Mouse (Mus musculus) liver, embryonic 11.5 days (tissue): Measurements from ENCODE around the gene Luc7l3. TPM values are rescaled to one million over a fixed set of nuclear protein-coding genes. Genes with fewer than 3 reads are reported as not detected.
"Not testable (repeated sequence)": the region's sequence is repeated elsewhere in the genome, so short reads cannot be mapped to it uniquely, and the experiment has no call there.

ENCODE experiments used
- ATAC-seq: fragments of 200-750 bp; cut with Nextera tagmentation; replicated peaks from 2 replicates; pipeline ENCODE4 v1.8.0; 2017; ENCODE audit warnings: moderate number of reproducible peaks, mild to moderate bottlenecking, moderate TSS enrichment, moderate library complexity; ENCODE audit not compliant: low FRiP score
- DNase-seq: peaks from one replicate; pipeline ENCODE4 v3.0.0-alpha.2; 2017; ENCODE audit warnings: low spot score
- H3K27ac ChIP-seq: fragments of 300-500 bp; sonication (generic); 2 replicates; pipeline ENCODE4 v1.5.1; 2014; ENCODE audit warnings: mild to moderate bottlenecking, low read depth, low read length, control low read depth
- H3K27me3 ChIP-seq: fragments of 300-500 bp; sonication (generic); replicated peaks from 2 replicates; pipeline ENCODE4 v1.6.1; 2014; ENCODE audit warnings: low read length, mixed read lengths; ENCODE audit not compliant: control insufficient read depth, insufficient read depth
- H3K36me3 ChIP-seq: fragments of 300-500 bp; sonication (generic); 2 replicates; pipeline ENCODE4 v1.6.1; 2014; ENCODE audit warnings: mild to moderate bottlenecking, low read length, moderate library complexity, mixed read lengths; ENCODE audit not compliant: control insufficient read depth, insufficient read depth
- H3K4me1 ChIP-seq: fragments of 300-500 bp; sonication (generic); replicated peaks from 2 replicates; pipeline ENCODE4 v1.6.1; 2014; ENCODE audit warnings: low read length, mixed read lengths; ENCODE audit not compliant: control insufficient read depth, insufficient read depth
- H3K4me2 ChIP-seq: fragments of 300-500 bp; sonication (generic); 2 replicates; pipeline ENCODE4 v1.6.1; 2014; ENCODE audit warnings: mild to moderate bottlenecking, control low read depth, moderate library complexity
- H3K4me3 ChIP-seq: fragments of 300-500 bp; sonication (generic); 2 replicates; pipeline ENCODE4 v1.5.1; 2014; ENCODE audit warnings: low read depth, low read length, control low read depth
- H3K9ac ChIP-seq: fragments of 300-500 bp; sonication (generic); 2 replicates; pipeline ENCODE4 v1.6.1; 2014; ENCODE audit warnings: low read depth, low read length, control low read depth
- H3K9me3 ChIP-seq: fragments of 300-500 bp; sonication (generic); 2 replicates; pipeline ENCODE4 v1.6.1; 2016; ENCODE audit warnings: low read length, inconsistent platforms, mixed read lengths; ENCODE audit not compliant: control insufficient read depth
- WGBS: fragments of 180-500 bp; shearing (Covaris S2); extraction: QIAGEN DNeasy Blood & Tissue Kit; methylation state at CpG from one replicate; pipeline ENCODE4 v1.1.7; 2014; 5-methylcytosine and 5-hydroxymethylcytosine counted together
- polyA plus RNA-seq: library from polyadenylated mRNA; unstranded; fragments of >200 nt; fragmentation: Nextera tagmentation; extraction: Ambion mirVana; gene quantifications from 2 replicates; pipeline ENCODE4 v1.2.1, GENCODE M21; 2014

The Luc7l3 gene
- polyA plus RNA-seq, 1 experiment from 2014 or later = 97.6 TPM

DNA sequence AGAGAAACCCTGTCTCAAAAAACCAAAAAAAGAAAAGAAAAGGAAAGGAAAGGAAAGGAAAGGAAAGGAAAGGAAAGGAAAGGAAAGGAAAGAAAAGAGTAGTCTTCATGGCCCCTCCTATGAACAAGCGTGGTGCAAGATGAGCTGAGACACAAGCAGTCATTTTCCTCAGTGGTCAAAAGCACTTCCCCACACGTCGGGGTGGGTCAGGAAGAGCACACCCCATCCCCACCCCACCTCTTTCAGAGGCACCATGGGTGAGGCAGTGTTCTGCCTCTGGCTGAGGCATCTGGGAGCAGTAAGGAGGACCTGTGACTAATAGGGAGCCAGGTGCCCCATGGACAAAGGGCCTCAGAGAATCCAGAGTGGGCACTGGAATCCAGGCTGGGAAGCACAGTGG is 55.6 kb downstream of the Luc7l3 start:
- not testable (repeated sequence) for H3K9me3 ChIP-seq, H3K27ac ChIP-seq, H3K4me2 ChIP-seq, H3K9ac ChIP-seq, DNase-seq, H3K27me3 ChIP-seq, H3K36me3 ChIP-seq, H3K4me3 ChIP-seq, ATAC-seq
- WGBS = 39% methylated on average over 3 of the region's 3 CpGs
- peaks cover 20% of the 10 kb centered on the region for H3K4me1 ChIP-seq

DNA sequence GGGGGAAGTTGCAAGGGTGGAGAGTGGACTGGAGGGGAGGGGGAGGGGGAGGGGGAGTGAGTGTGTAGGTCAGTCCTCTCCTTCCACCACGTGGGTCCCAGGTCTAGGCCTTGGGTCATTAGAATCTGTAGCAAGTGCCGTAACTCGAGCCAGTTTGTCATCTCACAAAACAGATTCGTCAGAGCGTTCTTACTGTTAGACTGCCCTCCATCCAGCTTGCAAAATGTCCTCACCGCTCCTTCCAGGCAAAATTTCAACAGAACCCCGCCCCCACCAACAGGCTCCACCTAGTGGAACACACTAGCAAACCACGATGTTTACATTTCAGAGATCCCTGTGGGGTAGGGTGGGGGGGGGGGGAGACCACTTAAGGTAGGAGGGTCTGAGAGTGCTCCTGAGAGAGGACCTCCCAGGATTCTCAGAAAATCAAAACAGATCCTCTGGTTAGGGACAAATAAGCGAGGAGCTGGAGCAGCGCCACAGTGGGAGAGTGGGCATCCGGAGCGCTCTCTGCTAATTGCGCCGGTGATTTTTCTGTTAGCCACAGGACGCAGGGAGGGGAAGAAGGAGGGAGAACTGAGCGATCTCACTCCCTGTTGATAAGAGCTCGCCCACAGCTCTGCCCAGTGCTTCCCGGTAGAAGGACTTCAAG is 56.5 kb downstream of the Luc7l3 start:
- Histone ChIP-seq H3K4me2 (peak overlapping the region; percentile 65), H3K27me3 (no peaks in the 10 kb centered on the region), H3K4me1 (peaks cover 21% of the 10 kb centered on the region), H3K27ac (peak overlapping the region; percentile 64), H3K4me3 (peak overlapping the region; percentile 36), H3K9ac (peak overlapping the region; percentile 39), H3K9me3 (no peaks in the 10 kb centered on the region), H3K36me3 (no peaks in the 10 kb centered on the region)
- ATAC-seq = peak; percentile 66
- DNase-seq = peak; percentile 75
- 2% methylated on average over 18 of the region's 18 CpGs for WGBS

DNA sequence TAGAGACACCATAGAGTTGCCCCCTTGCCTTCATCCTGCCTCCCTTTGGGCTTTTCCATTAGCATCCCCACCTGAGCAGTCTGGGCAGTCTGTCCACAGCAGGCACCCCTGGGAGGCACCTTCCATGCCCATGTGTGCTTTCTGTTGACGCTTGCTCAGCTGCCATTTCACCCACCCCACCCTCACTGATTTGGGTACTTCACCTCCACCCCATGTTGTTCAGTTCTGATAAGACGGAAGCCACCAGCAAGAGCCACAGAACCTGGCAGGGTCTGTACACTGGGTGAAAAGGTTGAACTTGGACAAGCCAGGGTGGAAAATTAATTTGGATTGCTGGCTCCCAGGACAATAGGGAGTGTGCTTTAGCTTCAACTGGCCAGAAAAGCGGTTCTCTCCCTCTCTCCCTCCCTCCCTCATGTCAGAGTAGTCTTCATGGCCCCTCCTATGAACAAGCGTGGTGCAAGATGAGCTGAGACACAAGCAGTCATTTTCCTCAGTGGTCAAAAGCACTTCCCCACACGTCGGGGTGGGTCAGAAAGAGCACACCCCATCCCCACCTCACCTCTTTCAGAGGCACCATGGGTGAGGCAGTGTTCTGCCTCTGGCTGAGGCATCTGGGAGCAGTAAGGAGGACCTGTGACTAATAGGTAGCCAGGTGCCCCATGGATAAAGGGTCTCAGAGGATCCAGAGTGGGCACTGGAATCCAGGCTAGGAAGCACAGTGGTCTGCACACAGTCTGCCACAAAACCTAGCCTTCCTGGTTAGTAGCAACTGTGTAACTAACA is 60.0 kb downstream of the Luc7l3 start:
- DNase-seq (no peak), ATAC-seq (peak; percentile 88)
- peak overlapping the region; percentile 50; the same call in 1 of the 2 replicates for H3K27ac ChIP-seq
- no peaks in the 10 kb centered on the region for H3K27me3 ChIP-seq
- no peak overlapping the region for H3K9ac ChIP-seq
- H3K9me3 ChIP-seq = no peaks in the 10 kb centered on the region
- H3K4me1 ChIP-seq = peaks cover 19% of the 10 kb centered on the region
- no peaks in the 10 kb centered on the region for H3K36me3 ChIP-seq
- H3K4me3 ChIP-seq = no peak overlapping the region
- 50% methylated on average over 6 of the region's 6 CpGs for WGBS
- H3K4me2 ChIP-seq = no peak overlapping the region

DNA sequence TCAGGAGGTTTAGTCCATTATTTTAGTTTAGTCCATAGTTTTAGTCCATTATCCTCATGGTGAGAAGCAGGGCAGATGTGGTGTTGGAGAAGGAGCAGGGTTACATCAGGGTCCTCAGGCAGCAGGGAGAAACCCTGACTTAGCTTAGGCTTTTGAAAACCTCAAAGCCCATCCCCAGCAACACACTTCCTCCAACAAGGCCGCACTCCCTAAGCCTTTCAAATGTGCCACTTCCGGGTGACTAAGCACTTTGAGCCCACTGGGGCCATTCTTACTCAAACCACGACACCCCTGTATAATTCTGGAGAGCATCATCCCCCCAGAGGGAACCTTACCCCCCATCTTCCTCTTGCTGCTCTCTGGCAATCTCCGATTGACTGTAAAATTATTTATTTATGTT is 62.0 kb downstream of the Luc7l3 start:
- H3K27me3 ChIP-seq = no peaks in the 10 kb centered on the region
- no peaks in the 10 kb centered on the region for H3K9me3 ChIP-seq
- H3K4me2 ChIP-seq = no peak overlapping the region
- DNase-seq (no peak), ATAC-seq (no peak)
- H3K27ac ChIP-seq = no peak overlapping the region
- H3K4me3 ChIP-seq = no peak overlapping the region
- 65% methylated on average over 4 of the region's 4 CpGs for WGBS
- H3K4me1 ChIP-seq = peaks cover 16% of the 10 kb centered on the region
- H3K9ac ChIP-seq = no peak overlapping the region
- no peaks in the 10 kb centered on the region for H3K36me3 ChIP-seq

DNA sequence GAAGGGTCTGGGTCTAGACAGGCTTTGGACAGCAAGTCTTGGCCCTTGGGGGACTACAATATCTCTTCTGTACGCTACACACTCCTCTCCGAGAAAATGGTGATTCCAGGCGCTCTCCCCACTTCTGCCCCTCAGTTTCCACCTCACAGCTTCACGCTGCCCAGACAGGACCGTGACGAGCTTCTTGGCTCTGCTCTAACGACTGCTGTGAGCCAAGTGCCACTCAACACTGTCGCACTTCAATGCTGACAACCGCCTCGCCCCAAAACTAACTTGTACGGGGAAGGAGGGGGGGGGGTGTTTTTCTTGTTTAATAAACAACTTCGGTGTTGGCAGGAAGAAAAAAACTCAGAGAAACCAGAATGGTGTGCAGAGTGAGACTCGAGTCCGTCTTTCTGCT is 63.8 kb downstream of the Luc7l3 start:
- 80% methylated on average over 14 of the region's 14 CpGs for WGBS
- DNase-seq (no peak), ATAC-seq (no peak)
- Histone ChIP-seq H3K36me3 (no peaks in the 10 kb centered on the region), H3K9ac (no peak overlapping the region), H3K27ac (no peak overlapping the region), H3K27me3 (no peaks in the 10 kb centered on the region), H3K4me1 (peaks cover 14% of the 10 kb centered on the region), H3K9me3 (no peaks in the 10 kb centered on the region), H3K4me2 (no peak overlapping the region), H3K4me3 (no peak overlapping the region)

DNA sequence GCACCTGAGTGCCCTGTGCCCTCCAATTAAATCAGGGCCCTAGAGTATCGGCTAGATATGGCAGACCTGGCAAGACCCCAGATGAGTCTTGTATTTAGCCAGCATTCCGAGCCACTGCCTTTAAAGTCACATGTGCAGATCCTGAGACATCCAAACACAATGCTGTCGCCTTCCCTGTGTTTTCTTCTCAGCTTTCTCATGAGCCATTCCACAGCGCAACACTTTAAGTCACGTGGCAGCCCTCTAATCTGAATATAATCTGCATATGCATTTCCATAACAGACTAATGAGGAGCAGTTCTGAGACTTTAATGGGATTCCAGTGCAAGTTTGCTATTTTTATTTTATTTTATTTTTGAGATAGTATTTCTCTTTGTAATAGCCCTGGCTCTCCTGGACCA is 66.1 kb downstream of the Luc7l3 start:
- Histone ChIP-seq H3K9ac (no peak overlapping the region), H3K4me3 (no peak overlapping the region), H3K36me3 (no peaks in the 10 kb centered on the region), H3K27ac (no peak overlapping the region), H3K27me3 (no peaks in the 10 kb centered on the region), H3K4me1 (no peaks in the 10 kb centered on the region), H3K9me3 (no peaks in the 10 kb centered on the region), H3K4me2 (no peak overlapping the region)
- no peak for ATAC-seq
- DNase-seq = no peak
- WGBS = 79% methylated on average over 5 of the region's 5 CpGs

DNA sequence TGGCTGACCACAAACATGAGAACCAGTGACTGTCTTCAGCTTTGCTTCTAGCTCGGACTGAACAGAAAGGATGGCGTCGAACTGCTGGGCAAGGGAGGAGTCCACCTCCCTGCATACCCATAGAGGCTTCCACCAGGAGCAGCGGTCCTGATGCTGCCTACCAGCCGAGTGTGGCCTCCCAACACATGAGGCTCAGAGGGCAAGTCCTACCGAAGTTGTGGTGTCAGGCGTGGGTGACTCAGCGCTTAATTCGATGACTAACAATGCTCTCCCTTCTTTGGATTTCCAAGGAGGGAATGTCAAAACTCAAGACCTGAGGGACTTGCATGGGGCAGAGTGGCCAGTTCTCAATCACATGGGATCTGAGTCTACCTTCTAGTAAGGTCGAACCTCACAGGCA is 68.1 kb downstream of the Luc7l3 start:
- WGBS = 70% methylated on average over 10 of the region's 10 CpGs

DNA sequence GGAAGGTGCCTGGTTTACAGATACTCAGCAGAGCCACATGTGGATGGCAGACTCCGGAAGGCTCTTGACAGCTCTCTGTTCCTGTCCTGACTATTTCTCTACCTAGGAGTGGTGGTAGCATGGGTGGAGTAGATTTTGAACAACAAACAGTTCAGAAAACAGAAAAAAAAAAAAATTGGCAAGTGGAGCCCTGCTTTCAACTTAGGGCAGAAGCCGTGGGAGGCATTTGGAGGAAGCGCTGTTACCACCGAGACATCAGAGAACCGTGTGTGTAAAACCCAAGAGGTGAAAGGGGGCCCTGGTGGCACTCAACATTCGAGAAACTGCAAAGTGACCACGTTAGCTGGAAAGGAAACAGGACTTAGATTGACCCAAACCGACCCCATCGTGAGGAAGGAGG is 68.6 kb downstream of the Luc7l3 start:
- Histone ChIP-seq H3K9me3 (no peaks in the 10 kb centered on the region), H3K36me3 (no peaks in the 10 kb centered on the region), H3K27ac (no peak overlapping the region), H3K4me3 (no peak overlapping the region), H3K4me1 (no peaks in the 10 kb centered on the region), H3K27me3 (no peaks in the 10 kb centered on the region), H3K4me2 (no peak overlapping the region), H3K9ac (no peak overlapping the region)
- no peak for DNase-seq
- ATAC-seq = no peak
- 70% methylated on average over 9 of the region's 9 CpGs for WGBS

More for the DNA sequence above, 68.1 kb downstream of the Luc7l3 start:
- Histone ChIP-seq H3K9ac (no peak overlapping the region), H3K4me3 (no peak overlapping the region), H3K4me1 (no peaks in the 10 kb centered on the region), H3K27ac (no peak overlapping the region), H3K4me2 (no peak overlapping the region), H3K9me3 (no peaks in the 10 kb centered on the region), H3K36me3 (no peaks in the 10 kb centered on the region), H3K27me3 (no peaks in the 10 kb centered on the region)
- ATAC-seq (no peak), DNase-seq (no peak)

DNA sequence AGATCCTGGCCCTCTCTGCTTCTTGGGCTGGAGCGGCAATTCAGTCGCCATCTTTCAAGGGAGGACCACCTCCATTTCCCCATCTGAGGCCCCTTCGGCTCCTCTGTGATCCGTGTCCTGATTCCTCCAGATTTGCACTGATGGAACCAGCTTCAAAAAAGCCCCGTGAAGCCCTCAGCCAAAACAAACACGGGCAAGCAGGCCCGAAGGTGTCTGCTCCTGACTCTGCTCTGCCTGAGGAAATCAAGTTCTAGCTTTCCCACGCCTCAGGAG is 75.1 kb downstream of the Luc7l3 start:
- H3K27ac ChIP-seq = no peak overlapping the region
- H3K27me3 ChIP-seq = peaks cover 12% of the 10 kb centered on the region
- DNase-seq (no peak), ATAC-seq (no peak)
- no peaks in the 10 kb centered on the region for H3K9me3 ChIP-seq
- peaks cover 7% of the 10 kb centered on the region for H3K4me1 ChIP-seq
- H3K36me3 ChIP-seq = no peaks in the 10 kb centered on the region
- 74% methylated on average over 8 of the region's 8 CpGs for WGBS
- no peak overlapping the region for H3K4me3 ChIP-seq
- no peak overlapping the region for H3K4me2 ChIP-seq
- H3K9ac ChIP-seq = no peak overlapping the region
